Mouse (Mus musculus): ENCODE data around the gene Fndc3b. TPM values are rescaled to one million over a fixed set of nuclear protein-coding genes. Genes with fewer than 3 reads are reported as not detected.

Fndc3b gene
- polyA plus RNA-seq, 1 experiment from 2014 or later: 12.0 TPM

- H3K27ac ChIP-seq (replicated peaks; ENCODE audit: low read depth, low read length): no peak overlapping the region
- 83% methylated on average over 6 of the region's 6 CpGs for WGBS
- DNase-seq (ENCODE audit: low spot score): no peak
- H3K4me3 ChIP-seq (ENCODE audit: low read depth, low read length): no peak overlapping the region
- ATAC-seq (ENCODE audit: insufficient number of reproducible peaks, low FRiP score, low TSS enrichment, low read depth): no peak
- H3K36me3 ChIP-seq (ENCODE audit: control insufficient read depth, insufficient read depth, low read length): no peaks in the 10 kb centered on the region
- 0 out of 2 replicates have a peak, but pooled peaks cover 5% of the 10 kb centered on the region for H3K4me1 ChIP-seq (ENCODE audit: control insufficient read depth, insufficient read depth, low read length)
- H3K27me3 ChIP-seq (ENCODE audit: control insufficient read depth, insufficient read depth, low read length): no peaks in the 10 kb centered on the region
- H3K4me2 ChIP-seq (ENCODE audit: low read depth, severe bottlenecking): no peak overlapping the region
- no peaks in the 10 kb centered on the region for H3K9me3 ChIP-seq (ENCODE audit: control insufficient read depth, low read length)
- H3K9ac ChIP-seq (ENCODE audit: low read length): no peak overlapping the region
These were observed 128.9 kb downstream of the Fndc3b start for GRCm38 (mm10) chr3:27581931-27582840.

- Histone ChIP-seq H3K4me1 (ENCODE audit: control insufficient read depth, insufficient read depth, low read length) (0 out of 2 replicates have a peak, but pooled peaks cover 5% of the 10 kb centered on the region), H3K36me3 (ENCODE audit: control insufficient read depth, insufficient read depth, low read length) (no peaks in the 10 kb centered on the region), H3K9ac (ENCODE audit: low read length) (no peak overlapping the region), H3K9me3 (ENCODE audit: control insufficient read depth, low read length) (no peaks in the 10 kb centered on the region), H3K27me3 (ENCODE audit: control insufficient read depth, insufficient read depth, low read length) (no peaks in the 10 kb centered on the region), H3K4me2 (ENCODE audit: low read depth, severe bottlenecking) (no peak overlapping the region), H3K4me3 (ENCODE audit: low read depth, low read length) (no peak overlapping the region), H3K27ac (replicated peaks; ENCODE audit: low read depth, low read length) (no peak overlapping the region)
- WGBS: 89% methylated on average over 8 of the region's 8 CpGs
- no peak for DNase-seq (ENCODE audit: low spot score)
- ATAC-seq (ENCODE audit: insufficient number of reproducible peaks, low FRiP score, low TSS enrichment, low read depth): no peak
These were observed 130.2 kb downstream of the Fndc3b start for GRCm38 (mm10) chr3:27580956-27581355.

- H3K9me3 ChIP-seq (ENCODE audit: control insufficient read depth, low read length): no peaks in the 10 kb centered on the region
- H3K4me2 ChIP-seq (ENCODE audit: low read depth, severe bottlenecking): no peak overlapping the region
- H3K36me3 ChIP-seq (ENCODE audit: control insufficient read depth, insufficient read depth, low read length): no peaks in the 10 kb centered on the region
- H3K27ac ChIP-seq (replicated peaks; ENCODE audit: low read depth, low read length): no peak overlapping the region; the same call in 1 of the 2 replicates
- ATAC-seq (ENCODE audit: insufficient number of reproducible peaks, low FRiP score, low TSS enrichment, low read depth): no peak
- no peak overlapping the region for H3K4me3 ChIP-seq (ENCODE audit: low read depth, low read length)
- 56% methylated on average over 7 of the region's 7 CpGs for WGBS
- H3K27me3 ChIP-seq (ENCODE audit: control insufficient read depth, insufficient read depth, low read length): no peaks in the 10 kb centered on the region
- 0 out of 2 replicates have a peak, but pooled peaks cover 5% of the 10 kb centered on the region for H3K4me1 ChIP-seq (ENCODE audit: control insufficient read depth, insufficient read depth, low read length)
- H3K9ac ChIP-seq (ENCODE audit: low read length): no peak overlapping the region
- DNase-seq (ENCODE audit: low spot score): no peak
These were observed 131.1 kb downstream of the Fndc3b start for GRCm38 (mm10) chr3:27579894-27580613.

- H3K4me3 ChIP-seq (ENCODE audit: low read depth, low read length): no peak overlapping the region
- ATAC-seq (ENCODE audit: insufficient number of reproducible peaks, low FRiP score, low TSS enrichment, low read depth) (no peak), DNase-seq (ENCODE audit: low spot score) (no peak)
- H3K9me3 ChIP-seq (ENCODE audit: control insufficient read depth, low read length): no peaks in the 10 kb centered on the region
- H3K27ac ChIP-seq (replicated peaks; ENCODE audit: low read depth, low read length): no peak overlapping the region
- no peak overlapping the region for H3K4me2 ChIP-seq (ENCODE audit: low read depth, severe bottlenecking)
- no peaks in the 10 kb centered on the region for H3K27me3 ChIP-seq (ENCODE audit: control insufficient read depth, insufficient read depth, low read length)
- no peak overlapping the region for H3K9ac ChIP-seq (ENCODE audit: low read length)
- no peaks in the 10 kb centered on the region for H3K36me3 ChIP-seq (ENCODE audit: control insufficient read depth, insufficient read depth, low read length)
- H3K4me1 ChIP-seq (ENCODE audit: control insufficient read depth, insufficient read depth, low read length): 0 out of 2 replicates have a peak, but pooled peaks cover 5% of the 10 kb centered on the region
- WGBS: 89% methylated on average over 8 of the region's 8 CpGs
These were observed 131.9 kb downstream of the Fndc3b start for GRCm38 (mm10) chr3:27579229-27579628.

DNA sequence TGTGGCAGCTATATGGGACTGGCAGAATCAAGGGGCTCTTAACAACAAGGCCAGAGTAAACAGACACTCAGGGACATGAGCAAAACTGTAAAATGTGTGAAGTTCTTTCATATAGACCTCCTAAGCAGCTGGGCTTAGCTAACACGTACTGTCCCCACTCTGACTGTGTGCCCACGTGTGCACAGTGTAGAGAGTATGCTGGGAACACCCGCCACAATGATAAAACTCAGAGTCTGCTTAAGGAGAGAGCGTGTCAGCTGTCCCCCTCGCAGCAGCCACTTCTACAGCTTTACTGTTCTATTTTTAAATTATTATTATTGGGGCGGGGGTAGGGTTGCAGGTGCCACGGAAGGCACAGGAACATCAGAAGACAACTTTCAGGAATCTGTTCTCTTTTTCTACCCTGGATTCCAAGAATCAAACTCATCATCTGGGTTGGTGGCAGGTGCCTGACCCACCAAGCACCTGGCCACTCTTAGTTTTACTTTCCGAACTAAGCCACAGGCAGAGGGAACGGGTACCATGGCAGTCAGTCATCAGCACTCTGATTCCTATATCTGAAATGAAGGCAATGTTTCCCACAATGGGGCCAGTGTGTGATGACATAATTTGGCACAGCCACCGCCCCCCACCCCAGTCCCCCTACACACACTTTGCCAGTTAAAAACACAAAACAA lies 133.6 kb downstream of the Fndc3b start:
- WGBS: 91% methylated on average over 10 of the region's 10 CpGs
- DNase-seq (ENCODE audit: low spot score) (no peak), ATAC-seq (ENCODE audit: insufficient number of reproducible peaks, low FRiP score, low TSS enrichment, low read depth) (no peak)
- no peaks in the 10 kb centered on the region for H3K36me3 ChIP-seq (ENCODE audit: control insufficient read depth, insufficient read depth, low read length)
- H3K9ac ChIP-seq (ENCODE audit: low read length): no peak overlapping the region
- no peaks in the 10 kb centered on the region for H3K9me3 ChIP-seq (ENCODE audit: control insufficient read depth, low read length)
- H3K27ac ChIP-seq (replicated peaks; ENCODE audit: low read depth, low read length): no peak overlapping the region
- H3K27me3 ChIP-seq (ENCODE audit: control insufficient read depth, insufficient read depth, low read length): no peaks in the 10 kb centered on the region
- H3K4me1 ChIP-seq (ENCODE audit: control insufficient read depth, insufficient read depth, low read length): peaks cover 8% of the 10 kb centered on the region
- H3K4me2 ChIP-seq (ENCODE audit: low read depth, severe bottlenecking): no peak overlapping the region
- H3K4me3 ChIP-seq (ENCODE audit: low read depth, low read length): no peak overlapping the region

- 80% methylated on average over 9 of the region's 9 CpGs for WGBS
- Histone ChIP-seq H3K4me3 (ENCODE audit: low read depth, low read length) (no peak overlapping the region), H3K9ac (ENCODE audit: low read length) (no peak overlapping the region), H3K4me1 (ENCODE audit: control insufficient read depth, insufficient read depth, low read length) (peaks cover 7% of the 10 kb centered on the region), H3K36me3 (ENCODE audit: control insufficient read depth, insufficient read depth, low read length) (no peaks in the 10 kb centered on the region), H3K4me2 (ENCODE audit: low read depth, severe bottlenecking) (no peak overlapping the region), H3K27ac (replicated peaks; ENCODE audit: low read depth, low read length) (no peak overlapping the region), H3K9me3 (ENCODE audit: control insufficient read depth, low read length) (no peaks in the 10 kb centered on the region), H3K27me3 (ENCODE audit: control insufficient read depth, insufficient read depth, low read length) (no peaks in the 10 kb centered on the region)
- DNase-seq (ENCODE audit: low spot score) (no peak), ATAC-seq (ENCODE audit: insufficient number of reproducible peaks, low FRiP score, low TSS enrichment, low read depth) (no peak)
These were observed 136.9 kb downstream of the Fndc3b start for GRCm38 (mm10) chr3:27574241-27574640.

DNA sequence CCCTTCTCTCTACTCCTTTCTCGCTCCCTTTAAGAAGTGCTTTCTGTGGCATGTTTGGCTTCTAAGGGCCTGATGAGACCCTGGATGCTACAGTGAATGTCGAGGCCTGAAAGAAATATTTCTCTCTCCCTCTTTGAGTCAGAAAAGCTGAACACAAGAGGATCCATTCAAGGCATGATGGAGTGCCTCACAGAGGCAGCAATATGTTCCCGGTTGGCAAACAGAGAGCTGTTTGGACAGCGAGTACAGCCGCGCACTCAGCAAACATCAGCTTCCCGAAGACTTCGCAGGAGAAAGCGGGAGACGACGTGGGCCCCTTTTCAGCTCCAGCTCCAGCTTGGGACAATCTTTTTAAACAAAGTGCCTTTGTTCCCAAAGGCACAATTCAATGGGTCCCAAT lies 137.6 kb downstream of the Fndc3b start:
- Histone ChIP-seq H3K4me2 (ENCODE audit: low read depth, severe bottlenecking) (no peak overlapping the region), H3K36me3 (ENCODE audit: control insufficient read depth, insufficient read depth, low read length) (no peaks in the 10 kb centered on the region), H3K4me3 (ENCODE audit: low read depth, low read length) (no peak overlapping the region), H3K9me3 (ENCODE audit: control insufficient read depth, low read length) (no peaks in the 10 kb centered on the region), H3K27me3 (ENCODE audit: control insufficient read depth, insufficient read depth, low read length) (no peaks in the 10 kb centered on the region), H3K9ac (ENCODE audit: low read length) (no peak overlapping the region), H3K27ac (replicated peaks; ENCODE audit: low read depth, low read length) (no peak overlapping the region), H3K4me1 (ENCODE audit: control insufficient read depth, insufficient read depth, low read length) (peaks cover 7% of the 10 kb centered on the region)
- DNase-seq (ENCODE audit: low spot score): no peak
- 70% methylated on average over 11 of the region's 11 CpGs for WGBS
- no peak for ATAC-seq (ENCODE audit: insufficient number of reproducible peaks, low FRiP score, low TSS enrichment, low read depth)

- WGBS: 23% methylated on average over 6 of the region's 6 CpGs
- no peak overlapping the region for H3K27ac ChIP-seq (replicated peaks; ENCODE audit: low read depth, low read length)
These were observed 138.8 kb downstream of the Fndc3b start for GRCm38 (mm10) chr3:27572305-27572704.

More at GRCm38 (mm10) chr3:27572305-27572704, 138.8 kb downstream of the Fndc3b start:
- Histone ChIP-seq H3K27me3 (ENCODE audit: control insufficient read depth, insufficient read depth, low read length) (no peaks in the 10 kb centered on the region), H3K36me3 (ENCODE audit: control insufficient read depth, insufficient read depth, low read length) (no peaks in the 10 kb centered on the region), H3K4me2 (ENCODE audit: low read depth, severe bottlenecking) (no peak overlapping the region), H3K4me3 (ENCODE audit: low read depth, low read length) (no peak overlapping the region), H3K9ac (ENCODE audit: low read length) (no peak overlapping the region), H3K9me3 (ENCODE audit: control insufficient read depth, low read length) (no peaks in the 10 kb centered on the region), H3K4me1 (ENCODE audit: control insufficient read depth, insufficient read depth, low read length) (peaks cover 7% of the 10 kb centered on the region)
- DNase-seq (ENCODE audit: low spot score) (peak; percentile 38), ATAC-seq (ENCODE audit: insufficient number of reproducible peaks, low FRiP score, low TSS enrichment, low read depth) (peak; percentile 26; the same call in 1 of the 2 replicates)
